Mouse (Mus musculus) heart, embryonic 14.5 days (tissue): ENCODE results near the gene Ilf3. TPM values are rescaled to one million over a fixed set of nuclear protein-coding genes. Genes with fewer than 3 reads are reported as not detected.
"Not testable (repeated sequence)": the region's sequence is repeated elsewhere in the genome, so short reads cannot be mapped to it uniquely, and the experiment has no call there.

Experiments used
- ATAC-seq: fragments of 200-750 bp; cut with Nextera tagmentation; 2 replicates; pipeline ENCODE4 v1.8.0; 2017; ENCODE audit warnings: low read depth, moderate TSS enrichment; ENCODE audit not compliant: insufficient number of reproducible peaks, insufficient read depth, low FRiP score
- H3K27ac ChIP-seq, 2 experiments: fragments of 200-500 bp in 1 of 2; fragments of 300-500 bp in 1 of 2; sonication (generic) in 1 of 2; replicated peaks in 1 of 2; 2 replicates each; pipeline ENCODE4 v1.5.1; 2012 to 2014; ENCODE audit warnings: low read depth in 2 of 2, low read length in 2 of 2, control low read depth in 1 of 2, mild to moderate bottlenecking in 1 of 2, mixed read lengths in 1 of 2; ENCODE audit not compliant: control insufficient read depth in 1 of 2, insufficient read depth in 1 of 2
- H3K27me3 ChIP-seq: fragments of 300-500 bp; sonication (generic); 2 replicates; pipeline ENCODE4 v1.6.1; 2014; ENCODE audit warnings: mild to moderate bottlenecking, low read length, control low read depth; ENCODE audit not compliant: control insufficient read depth, insufficient read depth
- H3K36me3 ChIP-seq: fragments of 300-500 bp; sonication (generic); 2 replicates; pipeline ENCODE4 v1.6.1; 2014; ENCODE audit warnings: mild to moderate bottlenecking, control low read depth, low read length, mixed read lengths; ENCODE audit not compliant: control insufficient read depth, insufficient read depth
- H3K4me1 ChIP-seq, 2 experiments: fragments of 200-500 bp in 1 of 2; fragments of 300-500 bp in 1 of 2; sonication (generic) in 1 of 2; 2 replicates each; pipeline ENCODE4 v1.6.1; 2012 to 2014; ENCODE audit warnings: low read length in 2 of 2, control low read depth in 1 of 2, mixed read lengths in 1 of 2; ENCODE audit not compliant: control insufficient read depth in 2 of 2, insufficient read depth in 2 of 2
- H3K4me2 ChIP-seq: fragments of 300-500 bp; sonication (generic); 2 replicates; pipeline ENCODE4 v1.6.1; 2014; ENCODE audit warnings: mild to moderate bottlenecking, low read length
- H3K4me3 ChIP-seq, 2 experiments: fragments of 200-500 bp in 1 of 2; fragments of 300-500 bp in 1 of 2; sonication (generic) in 1 of 2; 2 replicates each; pipeline ENCODE4 v1.5.1; 2012 to 2014; ENCODE audit warnings: low read length in 2 of 2, mild to moderate bottlenecking in 2 of 2, control low read depth in 1 of 2, low read depth in 1 of 2, moderate library complexity in 1 of 2; ENCODE audit not compliant: control insufficient read depth in 1 of 2, insufficient read depth in 1 of 2
- H3K9ac ChIP-seq: fragments of 300-500 bp; sonication (generic); 2 replicates; pipeline ENCODE4 v1.6.1; 2014; ENCODE audit warnings: mild to moderate bottlenecking, low read length
- H3K9me3 ChIP-seq: fragments of 300-500 bp; sonication (generic); 2 replicates; pipeline ENCODE4 v1.6.1; 2016; ENCODE audit warnings: low read length, control low read depth; ENCODE audit not compliant: control insufficient read depth
- WGBS: fragments of 180-500 bp; shearing (Covaris S2); extraction: QIAGEN DNeasy Blood & Tissue Kit; methylation state at CpG from one replicate; pipeline ENCODE4 v1.1.7; 2014; 5-methylcytosine and 5-hydroxymethylcytosine counted together
- polyA plus RNA-seq: library from polyadenylated mRNA; unstranded; fragments of >200 nt; fragmentation: Nextera tagmentation; extraction: Ambion mirVana; gene quantifications from 2 replicates; pipeline ENCODE4 v1.2.1, GENCODE M21; 2014

Gene Ilf3
- polyA plus RNA-seq, 1 experiment from 2014 or later: 103 TPM

GRCm38 (mm10) chr9:21322917-21323297, 44.8 kb upstream of the Ilf3 start:
- not testable (repeated sequence) for H3K36me3 ChIP-seq, H3K27me3 ChIP-seq, H3K9ac ChIP-seq, H3K27ac ChIP-seq, H3K9me3 ChIP-seq, H3K4me3 ChIP-seq, ATAC-seq
- Histone ChIP-seq H3K4me1 (peaks cover 9 to 21% of the 10 kb centered on the region in 2 experiments; a peak in 3 of 4 replicates), H3K4me2 (peak overlapping the region; percentile 95; the same call in 1 of the 2 replicates)
- WGBS: 84% methylated on average over 7 of the region's 8 CpGs

DNA sequence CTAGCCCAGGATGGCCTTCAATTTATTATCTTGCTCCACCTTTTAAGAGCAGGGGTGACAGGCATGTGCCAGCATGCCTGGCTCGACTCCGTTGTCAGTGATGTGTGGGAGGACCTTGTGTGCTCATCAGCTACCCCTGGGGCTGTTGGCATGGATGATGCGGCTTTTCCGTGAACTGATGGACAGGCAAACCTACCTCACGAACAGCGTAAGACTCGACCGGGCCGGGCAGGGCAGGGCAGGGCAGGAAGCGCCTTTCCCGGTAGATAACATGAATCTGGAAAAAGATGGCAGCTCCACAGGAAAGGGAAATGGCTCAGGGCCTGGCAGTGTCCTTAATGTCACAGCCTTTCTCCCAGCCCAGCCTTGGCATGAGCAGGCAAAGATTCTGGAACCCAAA, 43.4 kb upstream of the Ilf3 start:
- no peak overlapping the region for H3K9ac ChIP-seq
- H3K27me3 ChIP-seq: no peaks in the 10 kb centered on the region
- no peak overlapping the region for H3K4me3 ChIP-seq
- H3K4me1 ChIP-seq: peaks cover 10 to 21% of the 10 kb centered on the region in 2 experiments; a peak in 3 of 4 replicates
- no peak for ATAC-seq
- no peak overlapping the region for H3K27ac ChIP-seq
- WGBS: 76% methylated on average over 11 of the region's 11 CpGs
- no peaks in the 10 kb centered on the region for H3K9me3 ChIP-seq
- peaks cover 7% of the 10 kb centered on the region; the same call in 1 of the 2 replicates for H3K36me3 ChIP-seq
- no peak overlapping the region for H3K4me2 ChIP-seq

DNA sequence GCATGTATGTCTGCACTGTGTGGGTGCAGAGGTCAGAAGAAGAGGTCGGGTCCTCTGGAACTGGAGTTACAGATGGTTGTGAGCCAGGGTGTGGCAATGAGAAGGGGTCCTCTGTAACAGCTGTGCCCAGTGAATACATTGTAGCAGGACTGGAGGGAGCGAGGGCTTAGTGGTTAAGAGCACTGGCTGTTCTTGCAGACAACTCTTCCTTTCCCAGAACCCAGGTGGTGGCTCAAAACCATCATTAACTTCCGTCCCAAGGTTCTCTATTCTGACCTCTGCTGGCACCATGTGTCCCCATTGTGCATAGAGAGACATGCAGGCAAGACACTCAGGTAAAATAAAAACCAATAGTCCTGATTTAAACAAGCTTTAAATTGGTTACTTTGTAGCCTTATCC, 40.1 kb upstream of the Ilf3 start:
- no peak overlapping the region for H3K9ac ChIP-seq
- H3K9me3 ChIP-seq: no peaks in the 10 kb centered on the region
- H3K27ac ChIP-seq: peak overlapping the region in 1 of 2 experiments; percentile 24; a peak in 1 of 4 replicates
- H3K4me3 ChIP-seq: no peak overlapping the region
- H3K4me1 ChIP-seq: peaks cover 21 to 26% of the 10 kb centered on the region in 2 experiments
- H3K27me3 ChIP-seq: no peaks in the 10 kb centered on the region
- H3K4me2 ChIP-seq: no peak overlapping the region
- peaks cover 7% of the 10 kb centered on the region; the same call in 1 of the 2 replicates for H3K36me3 ChIP-seq
- 78% methylated on average over 3 of the region's 3 CpGs for WGBS
- no peak for ATAC-seq

DNA sequence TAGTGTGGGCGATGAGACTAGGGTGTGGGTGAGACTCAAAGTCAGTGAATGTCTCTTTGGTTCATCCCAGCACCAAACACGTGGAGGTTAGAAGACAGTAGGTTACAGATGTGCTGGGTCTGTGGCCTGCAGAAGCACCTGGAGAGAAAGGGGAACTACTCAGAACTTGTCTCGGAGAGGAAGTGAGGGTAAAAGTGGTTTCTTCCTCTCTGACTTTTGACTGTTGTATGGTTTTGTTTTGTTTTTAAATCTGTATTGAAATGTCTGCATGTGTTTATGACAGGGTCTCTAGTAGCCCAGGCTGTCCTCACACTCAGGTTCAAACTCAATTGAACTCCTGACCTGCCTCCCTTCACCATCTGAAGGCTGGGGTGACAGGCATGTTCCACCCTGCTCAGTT, 39.6 kb upstream of the Ilf3 start:
- Histone ChIP-seq H3K9me3 (no peaks in the 10 kb centered on the region), H3K27me3 (no peaks in the 10 kb centered on the region), H3K4me3 (no peak overlapping the region), H3K4me2 (no peak overlapping the region), H3K4me1 (peaks cover 23 to 30% of the 10 kb centered on the region in 2 experiments), H3K27ac (no peak overlapping the region; a peak in 1 of 4 replicates), H3K36me3 (peaks cover 7% of the 10 kb centered on the region; the same call in 1 of the 2 replicates), H3K9ac (no peak overlapping the region)
- ATAC-seq: no peak
- 72% methylated on average over 3 of the region's 3 CpGs for whole genome bisulfite sequencing

DNA sequence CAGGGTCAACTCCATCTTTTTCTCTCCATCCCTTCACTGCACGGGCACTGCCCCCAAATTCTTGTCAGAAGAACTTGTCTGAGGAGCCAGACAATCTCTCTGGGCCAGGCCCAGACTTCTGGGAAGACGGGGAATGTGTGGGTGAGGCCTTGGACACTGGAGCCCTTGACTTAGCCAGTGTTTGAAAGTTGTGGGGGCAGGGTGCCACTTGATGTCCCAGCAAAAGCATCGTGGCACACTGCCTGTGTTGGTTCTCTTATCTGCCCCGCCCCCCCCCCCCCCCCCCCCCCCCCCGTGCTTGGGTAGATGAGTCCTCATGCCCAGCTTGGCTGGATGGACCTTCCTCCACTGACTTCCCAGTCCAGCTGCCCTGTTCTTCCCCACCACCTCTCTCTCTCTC, 38.6 kb upstream of the Ilf3 start:
- no peak overlapping the region for H3K4me3 ChIP-seq
- H3K9ac ChIP-seq: no peak overlapping the region
- no peaks in the 10 kb centered on the region for H3K27me3 ChIP-seq
- H3K4me2 ChIP-seq: no peak overlapping the region
- peaks cover 28 to 30% of the 10 kb centered on the region in 2 experiments for H3K4me1 ChIP-seq
- H3K36me3 ChIP-seq: peaks cover 7% of the 10 kb centered on the region; the same call in 1 of the 2 replicates
- peak overlapping the region in 1 of 2 experiments; percentile 57; a peak in 2 of 4 replicates for H3K27ac ChIP-seq
- WGBS: 20% methylated on average over 4 of the region's 5 CpGs
- H3K9me3 ChIP-seq: no peaks in the 10 kb centered on the region
- ATAC-seq: no peak

- Histone ChIP-seq H3K27ac (peak overlapping the region; percentile 15 to 56), H3K4me1 (peaks cover 27 to 28% of the 10 kb centered on the region in 2 experiments), H3K9ac (no peak overlapping the region), H3K36me3 (peaks cover 5% of the 10 kb centered on the region; the same call in 1 of the 2 replicates), H3K9me3 (no peaks in the 10 kb centered on the region), H3K4me3 (no peak overlapping the region), H3K4me2 (no peak overlapping the region), H3K27me3 (no peaks in the 10 kb centered on the region)
- ATAC-seq: no peak
- 86% methylated on average over 10 of the region's 10 CpGs for WGBS
These were observed 37.9 kb upstream of the Ilf3 start for GRCm38 (mm10) chr9:21329699-21330289.

DNA sequence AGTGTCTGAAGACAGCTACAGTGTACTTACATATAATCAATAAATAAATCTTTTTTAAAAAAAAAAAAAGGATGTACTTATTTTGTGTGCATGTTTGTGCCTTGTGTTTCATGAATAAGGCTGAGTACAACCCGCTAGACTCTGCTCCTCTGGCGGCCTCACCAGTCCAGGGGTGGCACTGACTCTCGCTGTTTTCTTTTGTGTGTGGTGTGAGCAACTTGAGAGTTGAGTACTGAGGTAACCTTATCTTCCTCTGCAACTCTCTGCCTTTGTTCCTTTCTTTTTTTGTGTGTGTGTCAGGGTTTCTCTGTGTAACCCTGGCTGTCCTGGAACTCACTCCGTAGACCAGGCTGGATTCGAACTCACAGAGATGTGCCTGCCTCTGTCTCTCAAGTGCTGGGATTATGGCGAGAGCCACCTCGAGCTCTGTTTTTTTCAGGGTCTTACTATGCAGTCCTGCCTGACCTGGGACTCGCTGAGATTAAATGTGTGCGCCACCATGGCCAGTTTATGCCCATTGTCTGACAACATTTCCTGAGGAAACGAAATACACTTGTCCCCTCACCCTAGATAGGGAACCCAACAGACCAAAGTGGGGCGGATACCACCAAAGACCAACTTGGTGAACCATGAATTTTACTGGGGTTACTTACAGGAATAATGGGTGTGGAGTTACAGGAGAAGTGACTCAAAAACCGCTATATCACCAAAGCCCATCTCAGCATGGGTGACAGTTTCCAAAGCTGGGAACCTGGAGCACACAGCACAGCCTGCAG, 36.1 kb upstream of the Ilf3 start:
- whole genome bisulfite sequencing: 73% methylated on average over 12 of the region's 12 CpGs
- Histone ChIP-seq H3K9ac (no peak overlapping the region), H3K4me3 (no peak overlapping the region), H3K4me2 (no peak overlapping the region), H3K4me1 (peaks cover 33 to 37% of the 10 kb centered on the region in 2 experiments), H3K27ac (no peak overlapping the region; a peak in 1 of 4 replicates), H3K27me3 (no peaks in the 10 kb centered on the region), H3K9me3 (no peaks in the 10 kb centered on the region), H3K36me3 (0 out of 2 replicates have a peak, but pooled peaks cover under 1% of the 10 kb centered on the region)
- ATAC-seq: no peak
